ENCODE assay signal across 31 mouse cellular contexts in genomic region chr1:171563042-171563441, GRCm38 (mm10). TPM values are rescaled to one million over a fixed set of nuclear protein-coding genes. Genes with fewer than 3 reads are reported as not detected.
A peak's percentile ranks its signal among the peaks of the same experiment; 100 is the strongest.
DNase-seq lines count a peak whose midpoint lies in the region; ATAC-seq and TF ChIP-seq lines count a peak whose summit lies in the region.
"Had no signal": no experiment of that assay in that cellular context is flagged by ENCODE, and none has a peak within 500 bp of the region (broad histone marks: within the 10 kb centered on the region; RNA-seq: fewer than 3 reads in every experiment).

No protein-coding gene starts in this region.

- H3K27ac ChIP-seq in bone marrow macrophage, adult 2 months (ENCODE audit: insufficient read depth, low read depth, low read length), result peak overlapping the region; percentile 93
- no peak overlapping the region for H3K27ac ChIP-seq in intestine, postnatal 0 days (ENCODE audit: low read depth, low read length)
- H3K27ac ChIP-seq: embryonic facial prominence, embryonic 13.5 days; embryonic facial prominence, embryonic 15.5 days; forebrain, embryonic 10.5 days; forebrain, embryonic 13.5 days had no signal

- peak; percentile 49 for DNase-seq in heart, adult 11 months
- DNase-seq in heart, postnatal 25 days (ENCODE audit: low spot score), result no peak
- DNase-seq in B cell, adult 2 months, result peak; percentile 59 to 63
- DNase-seq in splenic B cell, adult 2 months (ENCODE audit: low read depth, low spot score), result peak; percentile 57
- no peak for DNase-seq in spleen, postnatal 14 days (ENCODE audit: low spot score in 2 of 2)
- DNase-seq in adrenal gland, postnatal 14 days, result no peak
- DNase-seq: adrenal gland, adult 2 months; adrenal gland, postnatal 10 days; adrenal gland, postnatal 36 days; cerebellum, adult 11 months; cerebellum, adult 18-20 months; cerebellum, adult 8-10 months; cerebellum, adult 9-11 months; cerebellum, postnatal 14 days; cerebellum, postnatal 36 days; embryo, embryonic 11 days had no signal

- H3K36me3 ChIP-seq in splenic B cell, adult 2 months (ENCODE audit: control insufficient read depth, insufficient read depth, low read length, poor library complexity, severe bottlenecking), result no peaks in the 10 kb centered on the region
- H3K36me3 ChIP-seq in intestine, postnatal 0 days (ENCODE audit: control insufficient read depth, insufficient read depth), result no peaks in the 10 kb centered on the region
- H3K36me3 ChIP-seq: embryonic facial prominence, embryonic 13.5 days; embryonic facial prominence, embryonic 15.5 days; forebrain, embryonic 10.5 days had no signal

- ATAC-seq in intestine, postnatal 0 days, result no peak
- ATAC-seq: activated CD4-positive, CD25-positive, alpha-beta regulatory T cell, adult 4 months; forebrain, embryonic 13.5 days; forebrain, embryonic 16.5 days; Patski had no signal

- H3K4me3 ChIP-seq in bone marrow macrophage, adult 2 months (ENCODE audit: insufficient read depth, low read length), result no peak overlapping the region
- no peak overlapping the region for H3K4me3 ChIP-seq in intestine, postnatal 0 days (ENCODE audit: low read depth, low read length)
- H3K4me3 ChIP-seq: embryonic facial prominence, embryonic 13.5 days; embryonic facial prominence, embryonic 15.5 days; erythroblast, embryonic 14.5 days; forebrain, embryonic 10.5 days; forebrain, embryonic 13.5 days had no signal

- no peak overlapping the region for H3K9ac ChIP-seq in intestine, postnatal 0 days (ENCODE audit: low read depth, low read length)
- H3K9ac ChIP-seq: embryonic facial prominence, embryonic 13.5 days; embryonic facial prominence, embryonic 15.5 days; forebrain, embryonic 13.5 days had no signal

- H3K4me2 ChIP-seq in intestine, postnatal 0 days (replicated peaks; ENCODE audit: low read depth), result no peak overlapping the region
- H3K4me2 ChIP-seq: embryonic facial prominence, embryonic 13.5 days; embryonic facial prominence, embryonic 15.5 days; forebrain, embryonic 13.5 days had no signal

- no peaks in the 10 kb centered on the region for H3K27me3 ChIP-seq in splenic B cell, adult 2 months (ENCODE audit: control insufficient read depth, insufficient read depth, low read length, poor library complexity, severe bottlenecking)
- H3K27me3 ChIP-seq in intestine, postnatal 0 days (replicated peaks; ENCODE audit: control insufficient read depth, insufficient read depth, low read length), result no peaks in the 10 kb centered on the region
- H3K27me3 ChIP-seq: embryonic facial prominence, embryonic 13.5 days; embryonic facial prominence, embryonic 15.5 days; forebrain, embryonic 13.5 days; Patski had no signal

- H3K9me3 ChIP-seq in intestine, postnatal 0 days (ENCODE audit: control insufficient read depth), result no peaks in the 10 kb centered on the region
- H3K9me3 ChIP-seq: embryonic facial prominence, embryonic 13.5 days; embryonic facial prominence, embryonic 15.5 days; forebrain, embryonic 10.5 days; forebrain, embryonic 13.5 days had no signal

- TF ChIP-seq POLR2A in bone marrow macrophage, adult 2 months (IDR thresholded peaks at IDR 0.05; ENCODE audit: borderline replicate concordance, low read depth, low read length), result no peak

- WGBS in intestine, postnatal 0 days, result 69% methylated on average over 2 of the region's 2 CpGs

- H3K4me1 ChIP-seq in bone marrow macrophage, adult 2 months (ENCODE audit: control insufficient read depth, insufficient read depth, low read length), result peaks cover 39% of the 10 kb centered on the region
- H3K4me1 ChIP-seq in intestine, postnatal 0 days (replicated peaks; ENCODE audit: control insufficient read depth, insufficient read depth, low read length), result no peaks in the 10 kb centered on the region
- H3K4me1 ChIP-seq: embryonic facial prominence, embryonic 13.5 days; embryonic facial prominence, embryonic 15.5 days; forebrain, embryonic 13.5 days had no signal

- TF ChIP-seq CTCF in bone marrow macrophage, adult 2 months (IDR thresholded peaks at IDR 0.05; ENCODE audit: low read depth, low read length), result no peak
- TF ChIP-seq CTCF in intestine, postnatal 0 days (IDR thresholded peaks at IDR 0.05; ENCODE audit: low read depth), result no peak

- intact Hi-C loops in heart, postnatal 25 days (cut with DNase I), result no loop called here

RNA-seq across cellular contexts. Expression of gene Cd244a, which starts 4.0 kb away (rescaled TPM):
- total RNA-seq in heart, postnatal 25 days (2021), result under 1 TPM; 0.25 to 0.44 TPM
- 1.3 and 2.4 TPM in 2 replicates for polyA plus RNA-seq in bone marrow macrophage, adult 2 months (2012; ENCODE audit: insufficient read depth, insufficient read length, missing spikeins)
- 0.37 and 0.44 TPM in 2 replicates for polyA plus RNA-seq in intestine, postnatal 0 days (2015; fragmentation: Nextera tagmentation; extraction: Ambion mirVana)
- 0.48 and 1.3 TPM in 2 replicates for total RNA-seq in adrenal gland, postnatal 14 days (2021)
- total RNA-seq: ES-E14 had no signal
- polyA plus RNA-seq: brain, embryonic 14.5 days; C2C12; embryonic facial prominence, embryonic 11.5 days; embryonic facial prominence, embryonic 13.5 days; erythroblast, embryonic 14.5 days; forebrain, embryonic 10.5 days; forebrain, embryonic 13.5 days; forebrain, embryonic 16.5 days; Patski had no signal

RNA-seq across cellular contexts. Expression of gene Itln1, which starts 27.9 kb away (rescaled TPM):
- total RNA-seq in heart, postnatal 25 days (2021), result not detected
- polyA plus RNA-seq in bone marrow macrophage, adult 2 months (2012; ENCODE audit: insufficient read depth, insufficient read length, missing spikeins), result not detected in 2 replicates
- 2.5 and 3.0 TPM in 2 replicates for polyA plus RNA-seq in intestine, postnatal 0 days (2015; fragmentation: Nextera tagmentation; extraction: Ambion mirVana)
- not detected in 2 replicates for total RNA-seq in adrenal gland, postnatal 14 days (2021)
- total RNA-seq: adrenal gland, adult 2 months; adrenal gland, postnatal 10 days; adrenal gland, postnatal 36 days; common myeloid progenitor, adult 5-6 weeks; ES-E14 had no signal
- polyA plus RNA-seq: activated CD4-positive, CD25-positive, alpha-beta regulatory T cell, adult 4 months; adrenal gland, adult 2 months; brain, embryonic 14.5 days; C2C12; embryonic facial prominence, embryonic 11.5 days; embryonic facial prominence, embryonic 13.5 days; erythroblast, embryonic 14.5 days; forebrain, embryonic 10.5 days; forebrain, embryonic 13.5 days; forebrain, embryonic 16.5 days had no signal

RNA-seq across cellular contexts. Expression of gene Ly9, which starts 44.2 kb away (rescaled TPM):
- under 1 TPM; 0.22 to 0.39 TPM for total RNA-seq in heart, postnatal 25 days (2021)
- 249 and 274 TPM in 2 replicates for polyA plus RNA-seq in bone marrow macrophage, adult 2 months (2012; ENCODE audit: insufficient read depth, insufficient read length, missing spikeins)
- polyA plus RNA-seq in intestine, postnatal 0 days (2015; fragmentation: Nextera tagmentation; extraction: Ambion mirVana), result 0.18 and 0.55 TPM in 2 replicates
- total RNA-seq in adrenal gland, postnatal 14 days (2021), result 0.85 and 6.1 TPM in 2 replicates
- polyA plus RNA-seq: C2C12; embryonic facial prominence, embryonic 11.5 days; forebrain, embryonic 10.5 days; forebrain, embryonic 13.5 days; forebrain, embryonic 16.5 days; Patski had no signal

RNA-seq across cellular contexts. Expression of gene Alyref2, which starts 59.8 kb away (rescaled TPM):
- 1 to 10 TPM; 2.4 to 3.3 TPM for total RNA-seq in heart, postnatal 25 days (2021)
- 6.2 and 11.1 TPM in 2 replicates for polyA plus RNA-seq in bone marrow macrophage, adult 2 months (2012; ENCODE audit: insufficient read depth, insufficient read length, missing spikeins)
- polyA plus RNA-seq in intestine, postnatal 0 days (2015; fragmentation: Nextera tagmentation; extraction: Ambion mirVana), result 15.4 and 16.1 TPM in 2 replicates
- 7.3 and 9.7 TPM in 2 replicates for total RNA-seq in adrenal gland, postnatal 14 days (2021)

Comparison
In these comparisons a context has a peak if more than half of its experiments do, and no peak if none do; other contexts are left out.
1. DNase-seq: peak in heart, adult 11 months (single experiment), B cell, adult 2 months (2 of 2) and splenic B cell, adult 2 months (single experiment); none in heart, postnatal 25 days (single experiment), spleen, postnatal 14 days (0 of 2) and adrenal gland, postnatal 14 days (single experiment).